Mouse (Mus musculus): ENCODE results near the gene Atp5c1.

The Atp5c1 gene

DNA sequence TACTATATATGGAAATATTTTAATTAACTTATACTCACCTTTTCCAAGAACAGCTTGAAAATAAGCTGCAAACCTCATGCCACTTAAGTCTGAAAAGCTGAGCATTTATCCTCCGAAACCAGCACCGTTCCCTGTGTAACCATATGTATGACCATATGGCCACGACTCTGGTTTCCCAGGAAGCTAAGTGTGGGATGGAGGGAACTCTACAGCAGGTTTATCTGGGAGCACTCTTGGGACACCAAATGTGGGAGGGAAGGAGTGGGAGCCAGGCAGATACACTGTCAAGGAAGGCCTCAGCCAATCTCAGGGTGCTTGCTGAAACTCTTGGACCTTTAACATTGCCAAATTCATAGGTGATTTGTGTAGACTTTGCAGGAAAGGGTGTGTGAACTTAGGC is 29.4 kb downstream of the Atp5c1 start:
- no peak for DNase-seq (ENCODE audit: low read depth, low spot score)

DNA sequence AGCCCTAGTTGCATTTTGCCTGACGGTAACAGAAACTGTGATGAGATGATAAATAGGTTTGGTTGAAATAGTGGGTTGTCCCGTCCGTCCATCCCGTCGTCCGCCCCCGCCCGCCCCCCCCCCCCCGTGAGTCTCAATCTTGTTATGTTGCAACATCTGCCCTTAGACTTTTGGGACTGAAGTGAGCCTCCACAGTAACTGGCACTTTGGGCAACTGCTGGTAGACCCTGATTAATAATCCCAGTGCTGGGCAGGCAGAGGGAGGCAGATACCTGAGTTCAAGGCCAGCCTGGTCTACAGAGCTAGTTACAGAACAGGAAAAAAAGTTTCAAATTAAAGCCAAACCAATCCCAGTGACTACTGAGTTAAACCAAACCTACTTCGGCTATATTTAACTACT is 30.9 kb downstream of the Atp5c1 start:
- DNase-seq (ENCODE audit: low read depth, low spot score): no peak

DNA sequence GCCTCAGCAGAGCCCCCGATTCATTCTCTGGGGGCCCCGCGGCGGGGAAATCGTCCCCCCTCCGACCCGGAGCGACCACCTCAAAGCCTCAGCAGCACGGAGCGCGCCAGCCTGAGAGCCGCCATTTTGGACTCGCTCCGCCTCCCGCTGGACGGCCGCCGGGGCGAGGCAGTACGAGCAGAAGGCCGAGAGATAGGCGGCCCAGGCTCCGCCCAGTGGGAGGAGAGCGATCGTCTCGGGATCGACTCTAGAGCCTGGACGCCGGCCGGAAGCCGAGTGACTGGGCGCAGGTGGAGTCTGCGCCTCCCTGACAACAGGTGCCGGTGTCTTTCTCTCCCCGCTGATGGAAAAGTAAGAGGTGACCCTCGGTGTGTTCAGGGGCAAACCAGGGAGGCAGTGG is 31.8 kb downstream of the Atp5c1 start, which contains the start of gene Taf3:
TSS of gene Taf3 (minus strand) at position 136 of the 400 bp plus-strand sequence.
- DNase-seq (ENCODE audit: low read depth, low spot score): peak; percentile 83

GRCm38 (mm10) chr2:10047758-10048436 is 32.4 kb downstream of the Atp5c1 start:
- no peak for DNase-seq (ENCODE audit: low read depth, low spot score)

DNA sequence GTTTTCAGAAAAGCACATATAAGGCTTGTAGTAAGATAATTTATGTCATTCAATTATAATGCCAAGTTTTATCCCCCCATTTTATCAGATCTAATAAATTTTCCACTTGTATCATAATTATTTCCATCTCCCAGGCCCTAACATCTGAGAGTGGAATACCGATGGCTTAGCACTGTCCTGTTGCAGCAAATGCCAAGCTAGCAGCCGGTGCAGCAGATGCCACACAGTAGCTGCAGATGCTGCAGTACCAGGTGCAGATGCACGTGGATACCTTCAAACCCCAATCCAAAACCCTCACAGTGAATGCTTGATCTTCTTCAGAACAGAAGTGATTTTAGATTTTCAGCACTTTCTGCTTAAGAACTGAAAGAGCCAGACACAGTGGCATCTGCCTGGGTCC is 45.3 kb downstream of the Atp5c1 start:
- no peak for DNase-seq (ENCODE audit: low read depth, low spot score)

DNA sequence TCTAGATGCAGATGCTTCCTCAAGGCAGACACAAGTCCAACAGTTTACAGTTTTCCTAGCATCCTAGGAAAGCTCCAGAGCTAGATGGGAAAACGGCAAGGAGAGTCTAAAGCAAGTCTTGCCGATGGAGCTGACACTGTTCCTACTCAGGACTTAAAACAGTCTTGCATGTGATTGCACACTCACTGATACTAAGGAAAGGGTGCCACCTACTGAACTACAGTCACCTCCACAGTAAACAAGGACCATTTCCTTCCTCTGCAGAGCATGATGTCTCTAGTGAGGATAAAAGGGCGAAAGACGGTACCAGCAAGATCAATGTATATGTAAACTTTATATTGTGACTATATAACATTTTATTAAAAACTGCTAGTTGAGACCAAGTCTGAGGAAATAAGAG is 46.6 kb downstream of the Atp5c1 start:
- DNase-seq (ENCODE audit: low read depth, low spot score): no peak

- no peak for DNase-seq (ENCODE audit: low read depth, low spot score)
Observed at GRCm38 (mm10) chr2:10029755-10030154, 50.6 kb downstream of the Atp5c1 start.

- DNase-seq (ENCODE audit: low read depth, low spot score): no peak
Observed at GRCm38 (mm10) chr2:10024264-10024663, 56.0 kb downstream of the Atp5c1 start.

GRCm38 (mm10) chr2:10021296-10021695 is 59.0 kb downstream of the Atp5c1 start:
- DNase-seq (ENCODE audit: low read depth, low spot score): no peak

- DNase-seq (ENCODE audit: low read depth, low spot score): no peak
Observed at GRCm38 (mm10) chr2:10014951-10015635, 65.2 kb downstream of the Atp5c1 start.

DNA sequence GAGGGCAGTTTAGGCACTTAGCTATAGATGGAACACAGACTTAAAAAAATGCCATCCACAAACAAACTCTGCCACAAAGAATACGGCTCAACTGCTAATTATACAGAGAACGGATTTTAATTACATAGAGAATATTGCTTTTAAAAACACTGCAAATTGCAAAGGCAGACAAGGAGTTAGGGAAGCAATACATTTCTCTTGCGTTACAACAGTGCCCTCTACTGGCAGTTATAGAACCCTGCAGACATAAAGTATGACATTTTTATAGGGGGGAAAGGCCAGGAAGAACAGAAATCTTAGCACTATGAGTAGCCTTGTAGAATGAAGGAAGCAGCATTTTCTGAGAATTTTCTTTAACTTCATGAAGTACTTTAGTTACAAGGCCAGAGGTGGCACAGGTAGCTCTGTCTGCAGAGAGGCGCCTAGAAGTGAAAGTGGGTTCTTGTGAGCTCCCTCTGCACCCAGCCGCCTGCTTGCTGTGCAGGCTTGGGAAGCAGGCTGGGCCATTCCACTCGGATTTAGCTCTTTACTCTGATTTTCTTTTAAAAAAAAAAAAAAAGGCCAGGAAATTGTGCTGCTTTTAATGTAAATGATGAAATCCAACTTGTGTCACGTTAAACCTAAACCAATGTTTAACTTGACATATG is 69.9 kb downstream of the Atp5c1 start:
- peak; percentile 46 for DNase-seq (ENCODE audit: low read depth, low spot score)

DNA sequence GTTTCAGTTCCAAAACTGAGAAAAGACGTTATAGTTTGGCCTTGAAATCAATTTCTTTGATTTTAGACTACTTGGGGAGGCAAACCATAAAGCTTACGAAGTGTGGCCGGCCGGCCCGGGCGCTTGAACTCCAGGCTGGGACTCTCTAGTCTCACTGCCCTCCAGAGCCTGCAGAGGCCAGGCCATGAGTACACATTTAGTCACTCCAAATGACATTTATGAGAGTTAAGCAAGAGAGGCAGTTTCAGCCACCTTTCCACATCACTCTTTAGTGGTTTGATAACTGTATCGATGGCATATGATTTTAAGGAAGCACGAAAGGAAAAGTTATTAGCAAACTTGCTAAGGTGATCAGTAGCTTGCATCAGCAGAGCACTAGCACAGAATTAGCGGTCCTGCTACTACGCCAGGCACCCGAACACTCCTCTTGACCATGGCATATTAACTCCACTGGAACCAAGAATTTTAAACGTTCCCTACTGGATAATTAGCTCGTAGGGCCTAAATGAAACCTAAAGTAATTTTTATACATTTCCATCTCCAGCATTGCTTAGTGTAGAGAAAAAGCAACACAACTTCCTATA is 70.5 kb downstream of the Atp5c1 start:
- DNase-seq (ENCODE audit: low read depth, low spot score): no peak

GRCm38 (mm10) chr2:10008593-10008992 is 71.7 kb downstream of the Atp5c1 start:
- DNase-seq (ENCODE audit: low read depth, low spot score): no peak

All from embryo, embryonic 11.5 days (tissue).